Mouse (Mus musculus): ENCODE results near the gene D10Wsu102e.

Gene D10Wsu102e

DNA sequence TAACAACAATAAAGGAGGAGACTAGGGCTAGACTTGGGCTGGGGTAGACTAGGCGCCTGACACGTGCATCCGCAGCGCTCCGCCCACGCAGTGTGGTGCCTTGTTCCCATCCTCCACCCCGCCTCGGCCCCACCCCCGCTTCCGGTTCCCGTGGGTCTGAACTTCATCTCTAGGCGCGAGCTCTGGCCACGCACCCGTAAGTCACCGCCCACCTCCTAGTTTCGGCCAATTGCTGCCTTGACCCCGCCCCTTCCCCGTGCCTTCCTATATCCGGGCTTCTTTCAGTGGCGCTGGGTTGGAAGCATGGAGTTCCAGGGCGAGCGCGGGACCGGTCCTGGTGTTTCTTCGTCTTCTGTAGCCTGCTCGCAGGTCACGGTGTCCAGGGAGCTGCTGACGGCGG lies at the start of gene D10Wsu102e:
TSS of gene D10Wsu102e (plus strand) at position 266 of the 400 bp plus-strand sequence.
- peak; percentile 95 to 96 for DNase-seq (ENCODE audit: low spot score in 2 of 2)

DNA sequence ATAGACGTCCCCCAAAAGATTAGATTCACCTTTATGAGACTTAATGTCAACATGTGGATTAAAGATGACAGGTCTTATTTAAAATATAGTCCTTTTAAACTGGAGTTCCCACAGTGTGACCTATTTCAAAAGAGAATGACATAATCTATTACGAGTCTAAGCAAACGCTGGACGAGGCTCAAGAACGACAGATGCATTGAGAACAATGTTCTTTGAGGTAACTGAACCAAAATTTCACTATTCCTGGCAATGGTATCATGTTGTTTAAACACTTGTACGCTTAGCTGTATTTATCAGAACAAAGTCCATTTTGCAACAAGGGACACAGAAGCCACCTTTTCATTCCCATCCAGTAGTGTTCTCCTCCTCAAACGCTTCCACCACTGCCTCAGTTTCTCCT lies 49.7 kb upstream of the D10Wsu102e start:
- no peak for DNase-seq (ENCODE audit: low spot score in 2 of 2)

DNA sequence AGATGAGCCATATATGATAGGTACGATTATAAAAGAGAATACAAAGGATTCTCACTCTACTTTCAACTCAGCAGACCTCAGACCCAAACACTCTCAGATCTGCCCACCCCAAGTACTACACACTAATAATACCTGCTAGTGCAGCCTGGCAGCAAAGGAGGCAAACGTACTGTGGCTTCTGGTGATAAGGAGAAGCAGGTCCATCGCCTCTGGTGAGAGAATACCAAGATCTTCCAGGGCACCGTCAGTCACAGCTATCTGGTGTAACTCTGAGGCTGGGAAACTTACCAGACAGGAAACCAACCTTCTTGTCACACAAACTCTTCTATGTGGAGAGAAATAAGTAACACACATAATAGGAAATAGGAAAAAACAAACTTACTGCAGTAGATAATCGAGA lies 47.0 kb upstream of the D10Wsu102e start:
- DNase-seq (ENCODE audit: low spot score in 2 of 2), result no peak

DNA sequence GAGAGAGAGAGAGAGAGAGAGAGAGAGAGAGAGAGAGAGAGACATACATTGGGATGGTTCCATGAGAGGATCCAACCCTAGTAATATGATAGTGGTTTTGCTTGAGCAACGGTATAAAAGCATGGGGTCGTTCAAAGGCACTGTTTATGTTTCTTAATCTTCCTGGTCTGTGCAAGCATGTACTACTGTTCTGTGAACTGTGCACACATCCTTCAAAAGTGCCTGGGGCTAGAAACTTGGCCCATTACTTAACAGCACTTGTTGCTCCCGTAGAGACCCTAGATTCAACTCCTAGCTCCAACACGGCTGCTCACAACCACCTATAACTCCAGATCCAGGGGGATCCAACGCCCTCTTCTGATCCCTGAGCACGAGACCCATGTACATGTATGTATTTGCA lies 39.6 kb upstream of the D10Wsu102e start:
- no peak for DNase-seq (ENCODE audit: low spot score in 2 of 2)

DNA sequence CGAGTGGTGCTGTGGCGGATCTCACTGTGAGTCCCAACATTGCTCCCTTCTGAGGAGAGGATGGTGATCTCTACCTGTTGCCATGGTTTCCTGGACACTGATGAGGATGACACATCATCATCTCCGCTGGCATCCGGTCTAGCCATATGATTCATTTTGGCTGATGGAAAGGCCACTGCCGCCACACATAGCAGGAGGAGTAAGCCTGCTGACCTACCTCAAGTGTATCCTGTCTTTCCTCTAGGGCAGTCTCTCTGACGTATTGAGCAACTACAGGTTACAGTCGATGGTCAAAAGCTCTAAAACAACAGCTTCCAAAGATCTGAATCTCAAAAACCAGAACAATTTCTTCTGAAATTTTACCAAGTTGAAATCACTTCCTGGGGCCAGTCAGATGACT lies 39.2 kb upstream of the D10Wsu102e start:
- no peak for DNase-seq (ENCODE audit: low spot score in 2 of 2)

DNA sequence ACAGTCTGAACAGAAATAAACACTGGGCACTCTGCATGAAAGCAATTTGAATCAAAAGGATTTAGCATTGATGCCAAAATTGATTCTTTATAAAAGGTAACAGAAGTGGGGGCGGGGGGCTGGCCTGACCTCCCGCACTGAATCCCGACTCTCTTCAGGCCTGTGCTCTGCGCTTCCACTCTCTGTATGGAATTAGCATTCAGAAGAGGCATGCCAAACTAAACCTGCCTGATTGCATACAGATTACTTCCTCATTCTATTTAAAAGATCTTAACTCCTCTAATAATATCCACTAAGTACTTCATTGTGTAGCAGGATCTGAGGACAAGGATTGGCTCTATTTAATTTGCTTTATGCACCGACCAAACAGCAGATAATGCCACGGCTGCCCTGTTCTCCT lies 38.5 kb upstream of the D10Wsu102e start:
- DNase-seq (ENCODE audit: low spot score in 2 of 2), result no peak

DNA sequence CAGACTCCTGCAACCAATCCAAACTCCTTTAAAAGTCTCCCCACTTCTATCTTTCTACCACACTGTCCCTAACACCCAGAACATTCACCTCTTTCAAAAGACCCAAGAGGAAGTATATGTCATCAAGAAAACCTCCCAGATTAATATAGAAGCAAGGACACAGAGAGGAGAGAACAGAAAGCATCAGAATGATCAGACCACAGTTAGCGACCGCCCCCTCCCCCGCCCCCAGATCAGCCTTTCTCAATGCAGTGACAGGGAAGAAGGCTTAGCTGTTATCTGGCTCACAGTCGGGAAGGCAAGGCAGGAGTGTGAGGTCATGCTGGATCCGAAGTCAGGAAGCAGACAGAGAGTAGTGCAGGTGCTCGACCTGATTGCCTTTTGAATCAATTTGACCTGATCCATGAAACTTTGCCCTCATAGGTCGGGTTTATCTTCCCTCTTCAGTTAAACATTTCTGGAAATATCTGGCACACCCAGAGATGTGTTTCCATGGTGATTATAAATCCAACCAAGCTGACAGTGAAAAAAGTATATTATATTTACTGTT lies 37.4 kb upstream of the D10Wsu102e start:
- no peak for DNase-seq (ENCODE audit: low spot score in 2 of 2)

DNA sequence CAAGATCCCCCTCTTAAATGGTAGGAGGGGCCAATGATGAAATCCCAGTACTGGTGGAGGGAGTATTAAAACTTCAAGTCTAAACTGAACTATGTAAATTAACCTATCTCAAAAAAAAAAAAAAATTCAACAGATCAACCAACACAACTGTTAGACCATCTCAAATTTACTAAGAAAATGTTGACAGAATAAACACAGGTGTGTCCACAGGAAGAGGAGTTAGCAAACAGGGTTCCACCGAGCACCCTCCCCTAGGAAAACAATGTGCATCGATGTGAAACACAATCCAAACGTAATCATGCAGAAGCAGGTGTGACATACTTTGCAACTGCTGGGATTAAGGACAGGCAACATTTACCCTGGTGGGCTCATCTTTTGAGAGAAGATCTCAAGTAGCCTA lies 35.1 kb upstream of the D10Wsu102e start:
- DNase-seq (ENCODE audit: low spot score in 2 of 2), result no peak

DNA sequence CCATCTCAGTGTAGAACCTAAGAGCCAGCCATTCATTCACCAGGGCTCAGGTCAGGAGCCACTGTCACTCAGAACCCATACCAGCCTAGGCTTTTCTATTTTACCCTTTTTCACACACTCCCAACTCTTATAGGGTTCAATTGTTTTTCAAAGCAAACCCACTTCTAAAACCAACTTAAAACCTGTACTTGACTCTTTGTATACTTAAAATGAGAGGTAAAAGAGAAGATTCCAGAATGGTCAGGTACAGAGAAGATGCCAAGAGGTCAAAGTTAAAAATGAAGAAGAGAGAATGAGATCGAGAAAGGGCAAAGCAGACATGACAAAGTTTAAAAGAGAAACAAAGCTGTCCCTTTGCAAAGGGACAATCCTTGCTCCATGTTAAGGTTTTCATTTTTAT lies 34.1 kb upstream of the D10Wsu102e start:
- no peak for DNase-seq (ENCODE audit: low spot score in 2 of 2)

DNA sequence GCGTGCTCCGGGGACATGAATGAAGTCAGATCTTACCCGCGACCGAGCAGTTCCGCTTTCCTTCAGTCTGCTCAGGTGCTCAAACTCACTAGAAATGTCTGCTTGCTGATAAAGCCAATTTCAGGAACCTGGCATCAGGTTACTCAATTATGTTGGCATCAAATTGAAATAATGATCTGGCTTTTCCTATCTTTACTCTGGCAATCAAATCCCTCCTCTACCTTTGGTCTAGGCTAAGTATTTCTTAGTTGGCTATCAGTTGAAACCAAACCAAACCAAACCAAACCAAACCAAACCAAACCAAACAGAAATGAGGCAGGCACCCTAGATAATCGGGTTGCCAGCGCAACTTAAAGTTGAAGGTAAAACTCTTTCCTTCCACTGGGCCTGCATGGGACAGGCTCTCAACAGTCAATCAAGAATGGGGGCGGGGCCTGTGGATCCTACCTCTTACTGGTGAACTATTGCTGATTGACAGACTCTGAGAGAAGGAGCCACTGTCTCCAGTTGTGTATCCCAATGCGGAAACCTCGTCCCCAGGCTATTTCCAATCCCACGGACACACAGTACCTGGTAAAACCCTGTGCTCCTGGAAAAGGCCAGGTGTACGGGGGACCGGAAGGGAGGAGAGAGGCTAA lies 33.3 kb upstream of the D10Wsu102e start:
- no peak for DNase-seq (ENCODE audit: low spot score in 2 of 2)

DNA sequence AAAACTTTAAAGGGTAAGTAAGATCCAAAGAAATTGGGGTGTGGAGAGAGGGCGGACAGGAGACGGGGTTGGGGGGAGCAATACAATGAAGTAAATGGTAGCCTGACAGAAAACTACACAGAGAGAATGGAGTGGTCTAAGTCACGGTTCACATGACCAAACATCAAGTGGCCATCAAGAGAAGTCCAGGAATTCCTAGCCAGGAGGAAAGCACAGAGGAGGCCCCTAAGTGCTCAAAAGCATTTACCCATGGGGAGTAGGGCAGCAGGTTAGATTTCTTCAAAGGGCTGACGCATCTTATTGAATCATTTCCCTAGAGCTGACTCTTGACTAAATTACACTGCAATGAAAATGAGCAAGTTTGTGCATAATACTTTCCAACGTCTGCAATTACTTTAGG lies 31.2 kb upstream of the D10Wsu102e start:
- no peak for DNase-seq (ENCODE audit: low spot score in 2 of 2)

DNA sequence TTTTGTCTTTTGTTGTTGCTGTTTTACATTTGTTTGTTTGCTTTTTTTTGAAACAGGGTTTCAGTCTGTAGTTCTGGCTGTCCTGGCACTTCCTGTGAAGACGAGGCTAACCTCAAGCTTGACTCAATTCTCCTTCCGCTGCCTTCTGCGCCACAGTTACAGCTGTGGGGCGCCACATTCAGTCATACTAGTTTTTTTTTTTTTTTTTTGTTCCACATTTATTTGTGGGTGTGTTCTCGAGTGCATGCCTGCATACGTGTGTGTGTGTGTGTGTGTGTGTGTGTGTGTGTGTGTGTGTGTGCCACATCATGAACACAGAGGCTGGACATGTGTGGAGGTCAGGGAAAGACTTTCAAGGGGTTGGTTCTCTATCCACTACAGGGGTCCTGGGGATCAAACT lies 29.7 kb upstream of the D10Wsu102e start:
- DNase-seq (ENCODE audit: low spot score in 2 of 2), result no peak

DNA sequence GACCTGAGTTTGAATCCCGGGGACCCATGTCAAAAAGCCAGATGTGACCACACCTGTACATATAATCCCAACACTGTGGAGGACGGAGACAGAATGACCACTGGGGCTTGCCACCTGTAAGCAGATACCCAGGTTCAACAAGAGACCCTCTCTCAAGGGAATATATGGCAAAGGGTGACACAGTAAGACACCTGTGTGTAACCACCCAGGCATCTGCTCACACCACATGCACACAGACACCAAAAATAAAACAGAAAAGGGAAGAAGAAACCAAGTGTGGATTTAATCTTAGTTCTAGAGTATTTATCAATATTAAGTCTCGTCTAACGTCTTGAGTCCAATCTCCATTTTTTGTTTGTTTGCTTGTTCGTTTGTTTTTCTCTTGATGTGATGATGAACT lies 28.2 kb upstream of the D10Wsu102e start:
- no peak for DNase-seq (ENCODE audit: low spot score in 2 of 2)

DNA sequence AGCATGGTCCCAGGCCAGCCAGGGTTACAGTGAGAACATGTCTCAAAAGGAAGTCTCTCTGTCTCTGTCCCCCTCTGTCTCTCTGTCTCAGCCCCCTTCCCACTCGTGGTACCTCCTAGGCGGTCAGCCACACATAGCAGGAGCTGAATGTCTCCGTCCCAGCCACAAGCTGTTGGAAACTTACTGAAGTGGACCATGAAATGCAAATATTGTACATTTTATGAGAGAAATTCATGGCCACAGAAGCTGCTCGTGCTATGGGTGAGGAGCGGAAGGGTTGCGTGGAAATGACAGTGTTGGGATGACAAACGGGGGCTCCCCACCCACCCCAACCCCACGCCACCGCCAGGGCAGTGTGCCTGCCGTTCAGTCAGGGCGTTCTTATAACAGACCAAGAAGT lies 27.4 kb upstream of the D10Wsu102e start:
- no peak for DNase-seq (ENCODE audit: low spot score in 2 of 2)

DNA sequence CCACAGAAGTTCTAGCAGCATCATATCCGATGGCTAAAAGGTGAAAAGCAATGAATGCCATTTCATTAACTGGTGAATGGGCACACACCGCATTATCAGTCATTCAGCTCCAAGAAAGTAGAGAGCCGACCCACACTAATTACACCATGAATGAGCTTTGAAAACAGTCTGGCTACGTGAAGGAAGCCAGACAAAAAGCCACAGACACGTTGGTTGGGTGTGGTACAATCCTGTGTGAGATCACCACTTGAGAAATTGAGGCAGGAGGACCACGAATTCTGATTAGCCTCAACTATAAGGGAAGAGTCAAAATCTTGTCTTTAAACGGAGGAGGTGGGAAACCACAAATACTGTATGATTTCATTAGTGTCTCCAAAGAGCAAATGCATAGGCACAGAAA lies 23.7 kb upstream of the D10Wsu102e start:
- DNase-seq (ENCODE audit: low spot score in 2 of 2), result no peak

DNA sequence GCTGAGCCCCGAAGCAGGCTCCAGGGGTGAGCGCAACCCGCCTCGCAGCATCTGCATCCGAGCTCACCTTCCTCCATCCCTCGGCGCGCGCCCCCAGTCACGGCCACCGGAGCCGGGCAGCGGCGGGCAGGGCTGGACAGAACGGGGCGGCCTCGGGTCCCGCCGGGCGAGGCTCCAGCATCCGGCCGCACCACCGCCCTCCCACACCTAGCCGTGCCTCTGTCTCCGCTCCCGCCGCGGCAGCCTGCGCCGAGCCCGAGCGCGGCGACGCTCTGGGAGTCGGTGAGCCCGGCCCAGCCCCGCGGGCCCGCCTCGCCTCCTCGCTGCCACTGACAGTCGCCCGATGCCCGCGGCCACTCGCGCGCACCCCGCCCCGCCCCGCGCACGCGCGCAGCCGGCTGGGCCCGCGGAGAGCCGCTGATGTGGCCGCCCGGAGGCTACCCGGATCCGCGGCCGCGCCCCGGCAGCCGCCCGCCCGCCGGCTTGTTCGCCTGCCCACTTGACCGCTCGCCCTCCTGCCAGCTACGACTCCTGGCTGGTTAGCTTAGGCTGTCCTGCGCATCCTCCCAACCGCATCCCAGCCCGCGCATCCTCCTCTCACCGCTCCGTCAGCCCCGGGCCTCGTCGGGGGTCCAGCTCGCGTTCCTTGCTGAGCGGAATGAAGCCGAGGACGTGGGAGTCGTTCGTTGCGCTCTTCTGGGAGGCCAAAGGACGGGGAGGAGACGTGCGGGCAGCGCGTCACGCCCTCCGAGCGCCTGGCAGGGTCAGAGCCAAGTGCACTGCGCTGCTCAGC lies 22.7 kb upstream of the D10Wsu102e start, which contains the start of gene Slc41a2:
TSS of gene Slc41a2 (minus strand) at position 724 of the 793 bp plus-strand sequence.
- peak; percentile 26 to 58 for DNase-seq (ENCODE audit: low spot score in 2 of 2)

DNA sequence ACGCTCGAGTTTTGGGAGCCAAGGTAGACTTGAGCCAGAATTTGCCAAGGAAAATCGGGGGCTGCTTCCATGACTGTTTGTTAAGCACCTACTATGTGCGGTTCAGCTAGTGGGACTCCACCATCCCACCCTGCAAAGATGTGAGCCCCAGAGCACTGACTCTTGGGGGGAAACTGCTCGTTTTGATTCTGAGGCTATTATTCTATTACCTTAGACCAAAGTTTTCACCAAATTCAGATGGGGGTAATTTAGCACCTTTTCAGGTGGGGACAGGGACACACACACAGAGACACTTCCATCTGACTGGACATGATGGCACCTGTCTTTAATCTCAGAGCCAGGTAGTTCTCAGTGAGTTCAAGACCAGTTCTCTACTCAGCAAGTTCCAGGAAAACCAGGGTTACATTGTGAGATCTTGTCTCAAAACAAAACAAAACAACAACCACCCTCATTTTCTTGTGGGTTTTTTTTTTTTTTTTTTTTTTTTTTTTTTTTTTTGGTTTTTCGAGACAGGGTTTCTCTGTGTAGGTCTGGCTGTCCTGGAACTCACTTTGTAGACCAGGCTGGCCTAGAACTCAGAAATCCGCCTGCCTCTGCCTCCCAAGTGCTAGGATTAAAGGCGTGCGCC lies 21.9 kb upstream of the D10Wsu102e start:
- DNase-seq (ENCODE audit: low spot score in 2 of 2), result no peak

DNA sequence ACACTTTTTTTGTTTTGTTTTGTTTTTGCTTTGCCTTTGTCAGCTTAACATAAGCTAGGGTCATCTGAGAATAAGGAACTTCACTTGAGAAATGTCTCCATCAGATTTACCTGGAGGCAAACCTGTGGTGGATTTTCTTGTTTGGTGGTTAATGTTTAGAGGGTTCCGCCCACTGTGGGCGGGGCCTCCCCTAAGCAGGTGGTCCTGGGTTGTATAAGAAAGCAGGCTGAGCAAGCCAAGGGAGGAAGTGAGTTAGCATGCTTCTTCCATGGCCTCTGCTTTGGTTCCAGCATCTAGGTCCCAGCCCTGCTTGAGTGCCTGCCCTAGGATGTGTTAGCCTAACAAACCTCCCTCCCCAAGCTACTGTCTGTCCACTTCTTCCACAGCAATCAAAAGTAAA lies 18.8 kb upstream of the D10Wsu102e start:
- no peak for DNase-seq (ENCODE audit: low spot score in 2 of 2)

DNA sequence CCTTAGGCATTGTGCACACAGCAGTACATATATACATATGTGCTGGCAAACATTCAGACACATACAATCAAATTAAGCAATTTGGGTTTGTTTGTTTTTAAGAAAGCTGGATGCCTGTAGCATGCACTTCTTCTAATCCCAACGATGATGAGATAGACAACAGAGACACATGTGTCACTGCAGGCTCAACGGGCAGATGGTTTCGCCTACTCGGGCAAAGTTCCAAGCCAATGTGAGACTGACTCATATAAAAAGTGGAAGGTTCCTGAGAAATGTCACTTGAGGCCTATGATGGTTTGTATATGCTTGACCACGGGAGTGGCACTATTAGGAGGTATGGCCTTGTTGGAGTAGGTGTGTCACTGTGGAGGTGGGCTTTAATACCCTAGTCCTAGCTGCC lies 16.9 kb upstream of the D10Wsu102e start:
- no peak for DNase-seq (ENCODE audit: low spot score in 2 of 2)

DNA sequence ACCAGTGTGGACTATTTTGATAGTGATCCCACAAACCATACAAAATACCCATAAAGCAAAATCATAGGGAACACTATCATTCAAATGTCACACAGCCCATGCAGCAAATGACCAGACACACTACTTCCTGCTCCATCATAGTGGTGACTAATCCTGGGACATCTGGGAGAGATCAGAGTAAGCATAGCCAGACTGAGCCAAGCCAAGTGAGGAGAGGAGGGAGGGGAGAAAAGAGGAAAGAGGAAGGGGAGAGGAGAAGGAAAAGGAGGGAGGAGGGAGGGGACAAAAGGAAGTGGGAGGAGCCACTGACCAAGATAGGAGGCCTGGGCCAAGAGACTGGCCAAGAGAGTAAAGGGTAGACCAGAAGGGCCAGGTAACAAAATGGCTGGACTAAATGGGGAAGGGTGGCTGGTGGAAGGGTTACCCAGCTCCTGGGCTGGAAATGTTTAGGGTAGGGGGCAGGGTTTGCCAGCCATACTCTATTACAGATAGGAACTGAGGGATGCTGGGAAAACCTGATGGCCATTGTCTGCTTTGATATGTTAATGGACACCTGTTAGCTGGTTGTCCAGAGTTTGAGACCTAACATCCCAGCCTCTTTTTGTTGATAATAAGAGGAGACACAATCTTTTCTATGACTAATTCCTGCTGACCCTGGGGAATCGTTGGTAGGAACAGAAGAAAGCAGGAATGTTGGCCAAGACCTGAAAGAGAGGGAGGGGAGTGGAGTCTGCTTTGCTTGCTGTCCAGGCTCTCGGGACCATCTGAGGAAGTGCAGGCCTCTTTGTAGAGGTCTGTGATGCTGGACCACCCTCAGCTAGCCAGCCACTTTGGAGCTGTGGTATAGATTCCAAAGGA lies 16.0 kb upstream of the D10Wsu102e start:
- DNase-seq (ENCODE audit: low spot score in 2 of 2), result no peak

DNA sequence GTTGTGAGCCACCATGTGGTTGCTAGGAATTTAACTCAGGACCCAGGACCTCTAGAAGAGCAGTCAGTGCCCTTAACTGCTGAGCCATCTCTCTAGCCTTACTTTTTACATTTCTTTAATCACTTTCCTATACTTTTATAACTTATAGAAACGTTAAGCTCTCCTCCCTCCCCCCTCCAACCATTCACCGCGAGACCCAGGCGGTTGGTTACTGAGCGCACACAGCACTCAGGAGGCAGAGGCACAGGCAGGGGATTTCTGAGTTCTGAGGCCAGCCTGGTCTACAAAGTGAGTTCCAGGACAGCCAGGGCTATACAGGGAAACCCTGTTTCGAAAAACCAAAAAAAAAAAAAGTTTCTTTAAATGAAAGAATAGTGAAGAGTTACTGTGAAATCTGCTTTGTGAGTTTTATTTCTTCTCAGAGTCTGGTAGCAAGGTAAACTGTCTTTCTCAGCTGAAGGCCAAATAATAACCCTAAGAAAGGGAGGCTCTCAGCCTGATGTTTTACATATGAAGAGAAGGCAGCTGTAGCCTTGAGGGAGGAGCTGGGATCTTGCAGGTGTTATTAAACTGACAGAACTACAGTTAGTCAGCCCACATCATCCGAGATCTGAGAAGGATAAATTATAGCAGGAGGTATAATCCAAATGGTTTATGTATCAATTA lies 14.2 kb upstream of the D10Wsu102e start:
- DNase-seq (ENCODE audit: low spot score in 2 of 2), result no peak

All from frontal cortex, postnatal 14 days (tissue).